Mouse (Mus musculus) forebrain, postnatal 0 days (tissue): Measurements from ENCODE around the gene Arhgap24. TPM values are rescaled to one million over a fixed set of nuclear protein-coding genes. Genes with fewer than 3 reads are reported as not detected.
A peak's percentile ranks its signal among the peaks of the same experiment; 100 is the strongest.

Experiments used
- ATAC-seq: fragments of 200-750 bp; cut with Nextera tagmentation; 2 replicates; pipeline ENCODE4 v1.8.0; 2017; ENCODE audit warnings: mild to moderate bottlenecking, moderate library complexity
- DNase-seq: peaks from one replicate; pipeline ENCODE4 v3.0.0-alpha.2; 2015
- H3K27ac ChIP-seq: fragments of 300-500 bp; sonication (generic); 2 replicates; pipeline ENCODE4 v1.5.1; 2014; ENCODE audit warnings: low read depth, mild to moderate bottlenecking, antibody characterized with exemption, low read length, moderate library complexity, mixed read lengths
- H3K27me3 ChIP-seq: fragments of 300-500 bp; sonication (generic); 2 replicates; pipeline ENCODE4 v1.6.1; 2014; ENCODE audit warnings: mild to moderate bottlenecking, low read length, mixed read lengths; ENCODE audit not compliant: insufficient read depth
- H3K36me3 ChIP-seq: fragments of 300-500 bp; sonication (generic); 2 replicates; pipeline ENCODE4 v1.6.1; 2014; ENCODE audit warnings: mild to moderate bottlenecking, moderate library complexity; ENCODE audit not compliant: insufficient read depth
- H3K4me1 ChIP-seq: fragments of 300-500 bp; sonication (generic); 2 replicates; pipeline ENCODE4 v1.6.1; 2014; ENCODE audit warnings: antibody characterized with exemption; ENCODE audit not compliant: insufficient read depth
- H3K4me2 ChIP-seq: fragments of 300-500 bp; sonication (generic); 2 replicates; pipeline ENCODE4 v1.6.1; 2014; ENCODE audit warnings: low read depth, mild to moderate bottlenecking, moderate library complexity
- H3K4me3 ChIP-seq: fragments of 300-500 bp; sonication (generic); 2 replicates; pipeline ENCODE4 v1.5.1; 2014; ENCODE audit warnings: low read depth, low read length, mixed read lengths
- H3K9ac ChIP-seq: fragments of 300-500 bp; sonication (generic); 2 replicates; pipeline ENCODE4 v1.6.1; 2014; ENCODE audit warnings: mild to moderate bottlenecking
- H3K9me3 ChIP-seq: fragments of 300-500 bp; sonication (generic); 2 replicates; pipeline ENCODE4 v1.6.1; 2016; ENCODE audit warnings: low read length
- CTCF ChIP-seq: sonication (generic); IDR thresholded peaks from 2 replicates; pipeline ENCODE4 v1.5.1; 2016; ENCODE audit warnings: antibody characterized with exemption, control low read depth, low read depth
- WGBS: fragments of 180-500 bp; shearing (Covaris S2); extraction: QIAGEN DNeasy Blood & Tissue Kit; methylation state at CpG from one replicate; pipeline ENCODE4 v1.1.7; 2014; 5-methylcytosine and 5-hydroxymethylcytosine counted together
- polyA plus RNA-seq: library from polyadenylated mRNA; unstranded; fragments of >200 nt; fragmentation: Nextera tagmentation; extraction: Ambion mirVana; gene quantifications from 2 replicates; pipeline ENCODE4 v1.2.1, GENCODE M21; 2015
- total RNA-seq: library from RNA; depleted of rRNA; stranded (reverse); fragments of >200 nt; gene quantifications from 2 replicates; pipeline ENCODE4 v1.2.3, GENCODE M21; 2014

The Arhgap24 gene
- total and polyA plus RNA-seq, 2 experiments from 2014 or later, result 6.0 to 8.6 TPM

DNA sequence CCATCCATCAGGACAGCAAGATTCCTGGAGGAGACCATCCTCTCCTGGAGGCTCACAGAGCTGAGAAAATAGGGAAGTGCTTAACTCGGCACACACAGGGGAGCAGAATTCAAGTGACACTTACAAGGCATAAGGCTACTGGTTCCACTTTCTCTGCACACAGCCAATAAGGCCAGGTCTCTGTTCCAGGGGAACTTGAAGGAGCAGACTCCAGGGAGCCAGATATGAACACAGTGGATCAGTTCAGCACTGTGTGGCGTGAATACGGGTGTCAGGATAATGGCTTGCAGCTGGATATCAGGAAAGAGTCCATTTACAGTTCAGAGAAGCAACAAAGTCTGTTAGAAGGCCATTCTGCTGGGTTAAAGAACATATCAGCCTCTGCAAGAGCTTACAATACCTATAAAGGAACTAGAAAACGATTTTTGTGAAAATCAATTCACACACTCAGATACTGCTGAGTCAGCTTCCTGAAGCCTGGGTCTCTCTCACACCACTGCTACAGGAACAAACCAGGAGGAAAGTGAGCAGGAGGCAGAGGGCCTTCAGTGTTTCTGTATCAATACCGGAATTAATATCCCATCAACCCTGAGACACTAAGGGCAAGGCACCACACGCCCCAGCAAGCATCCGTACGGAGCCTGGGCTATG lies 466.0 kb downstream of the Arhgap24 start:
- no peak overlapping the region for H3K4me2 ChIP-seq
- WGBS, result 75% methylated on average over 8 of the region's 8 CpGs
- no peak overlapping the region for H3K4me3 ChIP-seq
- DNase-seq (no peak), ATAC-seq (peak; percentile 21; the same call in 1 of the 2 replicates)
- no peaks in the 10 kb centered on the region for H3K4me1 ChIP-seq
- H3K27ac ChIP-seq, result 0 out of 2 replicates have a peak overlapping the region, but pooled peaks have one; percentile 23
- peaks cover 3% of the 10 kb centered on the region; the same call in 1 of the 2 replicates for H3K36me3 ChIP-seq
- H3K9ac ChIP-seq, result no peak overlapping the region
- TF ChIP-seq CTCF, result no peak
- no peaks in the 10 kb centered on the region for H3K27me3 ChIP-seq
- no peaks in the 10 kb centered on the region for H3K9me3 ChIP-seq
